In genomic region chr10:79684770-79685600, GRCm38 (mm10) we compare ENCODE assay signal across 15 mouse cellular contexts. TPM values are rescaled to one million over a fixed set of nuclear protein-coding genes. Genes with fewer than 3 reads are reported as not detected.
DNase-seq lines count a peak whose midpoint lies in the region; ATAC-seq and TF ChIP-seq lines count a peak whose summit lies in the region.
"Had no signal": no experiment of that assay in that cellular context is flagged by ENCODE, and none has a peak within 500 bp of the region (broad histone marks: within the 10 kb centered on the region; RNA-seq: fewer than 3 reads in every experiment).

No protein-coding gene starts in this region.

- DNase-seq in heart, adult 2 months, result no peak
- DNase-seq in heart, adult 18-20 months, result no peak
- DNase-seq in liver, adult 2 months (ENCODE audit: extremely low read depth, low read depth, low spot score), result no peak
- no peak for DNase-seq in liver
- no peak for DNase-seq in lung, postnatal 0 days (ENCODE audit: low spot score)
- no peak for DNase-seq in forebrain, postnatal 0 days
- DNase-seq: cerebellum, adult 8-10 months; layer of hippocampus, adult 9-11 months; lung, adult 2 months; thymus, postnatal 14 days had no signal

- peaks cover 16% of the 10 kb centered on the region for H3K36me3 ChIP-seq in heart, adult 2 months (ENCODE audit: control insufficient read depth, insufficient read depth, low read length)
- H3K36me3 ChIP-seq in liver, adult 2 months (ENCODE audit: control insufficient read depth, insufficient read depth, low read length), result peaks cover 18% of the 10 kb centered on the region
- peaks cover 48% of the 10 kb centered on the region for H3K36me3 ChIP-seq in liver, embryonic 16.5 days (ENCODE audit: control insufficient read depth, insufficient read depth)
- peaks cover 35% of the 10 kb centered on the region for H3K36me3 ChIP-seq in lung, postnatal 0 days (ENCODE audit: insufficient read depth, low read length)
- peaks cover 53% of the 10 kb centered on the region for H3K36me3 ChIP-seq in forebrain, postnatal 0 days (ENCODE audit: insufficient read depth)

- peaks cover 25% of the 10 kb centered on the region for H3K4me1 ChIP-seq in heart, adult 2 months (ENCODE audit: control insufficient read depth, insufficient read depth, low read length)
- H3K4me1 ChIP-seq in liver, adult 2 months (ENCODE audit: control insufficient read depth, insufficient read depth, low read length), result peaks cover 22% of the 10 kb centered on the region
- H3K4me1 ChIP-seq in bone marrow macrophage, adult 2 months (ENCODE audit: control insufficient read depth, insufficient read depth, low read length), result peaks cover 17% of the 10 kb centered on the region
- peaks cover 33% of the 10 kb centered on the region for H3K4me1 ChIP-seq in liver, embryonic 16.5 days (ENCODE audit: control insufficient read depth, low read depth, low read length)
- H3K4me1 ChIP-seq in lung, postnatal 0 days (ENCODE audit: insufficient read depth, low read depth, low read length), result peaks cover 14% of the 10 kb centered on the region; the same call in 1 of the 2 replicates
- peaks cover 15% of the 10 kb centered on the region; the same call in 1 of the 2 replicates for H3K4me1 ChIP-seq in forebrain, postnatal 0 days (ENCODE audit: insufficient read depth)

- no peak for ATAC-seq in liver, embryonic 16.5 days (ENCODE audit: low read depth)
- no peak for ATAC-seq in lung, postnatal 0 days
- no peak for ATAC-seq in forebrain, postnatal 0 days
- ATAC-seq: activated CD4-positive, CD25-positive, alpha-beta regulatory T cell, adult 4 months; forebrain, embryonic 16.5 days had no signal

- no peak for TF ChIP-seq POLR2A in heart, adult 2 months (IDR thresholded peaks at IDR 0.05; ENCODE audit: insufficient read depth, low read depth, low read length)
- no peak for TF ChIP-seq POLR2A in liver, adult 2 months (IDR thresholded peaks at IDR 0.05; ENCODE audit: extremely low read depth, insufficient read depth, low read length)
- no peak for TF ChIP-seq POLR2A in bone marrow macrophage, adult 2 months (IDR thresholded peaks at IDR 0.05; ENCODE audit: borderline replicate concordance, low read depth, low read length)

- H3K4me3 ChIP-seq in heart, adult 2 months, result no peak overlapping the region
- H3K4me3 ChIP-seq in liver, adult 2 months (ENCODE audit: insufficient read depth, low read depth, low read length), result no peak overlapping the region
- 0 out of 2 replicates have a peak overlapping the region, but pooled peaks have one; percentile 97 for H3K4me3 ChIP-seq in bone marrow macrophage, adult 2 months (ENCODE audit: insufficient read depth, low read length)
- no peak overlapping the region for H3K4me3 ChIP-seq in liver, embryonic 16.5 days (ENCODE audit: low read depth, low read length)
- no peak overlapping the region for H3K4me3 ChIP-seq in lung, postnatal 0 days (ENCODE audit: low read depth, low read length)
- no peak overlapping the region for H3K4me3 ChIP-seq in forebrain, postnatal 0 days (ENCODE audit: low read depth, low read length)

- H3K27ac ChIP-seq in heart, adult 2 months, result peak overlapping the region; percentile 87
- H3K27ac ChIP-seq in liver, adult 2 months (replicated peaks; ENCODE audit: insufficient read depth, low read depth, low read length), result peak overlapping the region; percentile 85
- H3K27ac ChIP-seq in bone marrow macrophage, adult 2 months (ENCODE audit: insufficient read depth, low read depth, low read length), result no peak overlapping the region; the same call in 1 of the 2 replicates
- peak overlapping the region; percentile 68; the same call in 1 of the 2 replicates for H3K27ac ChIP-seq in liver, embryonic 16.5 days (ENCODE audit: low read length)
- H3K27ac ChIP-seq in lung, postnatal 0 days (ENCODE audit: low read length), result no peak overlapping the region
- no peak overlapping the region for H3K27ac ChIP-seq in forebrain, postnatal 0 days (ENCODE audit: low read depth, low read length)

- no peak overlapping the region for H3K4me2 ChIP-seq in liver, embryonic 16.5 days (ENCODE audit: low read depth, low read length)
- H3K4me2 ChIP-seq in lung, postnatal 0 days (replicated peaks; ENCODE audit: low read depth, low read length), result no peak overlapping the region
- no peak overlapping the region for H3K4me2 ChIP-seq in forebrain, postnatal 0 days (ENCODE audit: low read depth)
- H3K4me2 ChIP-seq: midbrain, embryonic 11.5 days had no signal

- H3K9ac ChIP-seq in heart, adult 2 months (ENCODE audit: low read depth, low read length), result peak overlapping the region; percentile 0
- H3K9ac ChIP-seq in liver, adult 2 months (ENCODE audit: low read depth, low read length), result no peak overlapping the region
- H3K9ac ChIP-seq in liver, embryonic 16.5 days (ENCODE audit: low read depth, low read length), result no peak overlapping the region
- H3K9ac ChIP-seq in lung, postnatal 0 days (replicated peaks; ENCODE audit: low read depth), result no peak overlapping the region
- no peak overlapping the region for H3K9ac ChIP-seq in forebrain, postnatal 0 days

- H3K79me2 ChIP-seq in heart, adult 2 months (replicated peaks; ENCODE audit: control insufficient read depth, insufficient read depth, low read length), result peaks cover 4% of the 10 kb centered on the region; the same call in 1 of the 2 replicates
- H3K79me2 ChIP-seq in liver, adult 2 months (ENCODE audit: control insufficient read depth, insufficient read depth, low read length), result peaks cover 23% of the 10 kb centered on the region; the same call in 1 of the 2 replicates

- intact Hi-C loops in heart, adult 2 months (cut with DNase I), result no loop called here

- H3K9me3 ChIP-seq in liver, embryonic 16.5 days (replicated peaks; ENCODE audit: control insufficient read depth, low read length), result no peaks in the 10 kb centered on the region
- H3K9me3 ChIP-seq in lung, postnatal 0 days (ENCODE audit: low read length), result no peaks in the 10 kb centered on the region
- H3K9me3 ChIP-seq in forebrain, postnatal 0 days (ENCODE audit: low read length), result no peaks in the 10 kb centered on the region

- no peak for TF ChIP-seq EP300 in heart, adult 2 months (IDR thresholded peaks at IDR 0.05; ENCODE audit: insufficient read depth, low read depth, low read length)
- no peak for TF ChIP-seq EP300 in lung, postnatal 0 days (IDR thresholded peaks at IDR 0.05)

- 89% methylated on average over 25 of the region's 25 CpGs for WGBS in heart, adult 2 months
- WGBS in liver, adult 2 months, result 93% methylated on average over 25 of the region's 25 CpGs
- 90% methylated on average over 25 of the region's 25 CpGs for WGBS in liver, embryonic 16.5 days (ENCODE audit: insufficient replicate concordance)
- 94% methylated on average over 25 of the region's 25 CpGs for WGBS in lung, postnatal 0 days
- WGBS in forebrain, postnatal 0 days, result 94% methylated on average over 25 of the region's 25 CpGs

- H3K27me3 ChIP-seq in heart, adult 2 months (ENCODE audit: control insufficient read depth, insufficient read depth, low read length), result no peaks in the 10 kb centered on the region
- no peaks in the 10 kb centered on the region for H3K27me3 ChIP-seq in liver, adult 2 months (ENCODE audit: control insufficient read depth, insufficient read depth, low read length)
- H3K27me3 ChIP-seq in liver, embryonic 16.5 days (ENCODE audit: control insufficient read depth, insufficient read depth, low read depth, low read length), result no peaks in the 10 kb centered on the region
- H3K27me3 ChIP-seq in lung, postnatal 0 days (replicated peaks; ENCODE audit: insufficient read depth, low read length), result no peaks in the 10 kb centered on the region
- no peaks in the 10 kb centered on the region for H3K27me3 ChIP-seq in forebrain, postnatal 0 days (ENCODE audit: insufficient read depth, low read length)

- no peak for TF ChIP-seq CTCF in heart, adult 2 months (IDR thresholded peaks at IDR 0.05)
- TF ChIP-seq CTCF in liver, adult 2 months (IDR thresholded peaks at IDR 0.05; ENCODE audit: low read depth, low read length), result no peak
- TF ChIP-seq CTCF in bone marrow macrophage, adult 2 months (IDR thresholded peaks at IDR 0.05; ENCODE audit: low read depth, low read length), result no peak
- TF ChIP-seq CTCF in lung, postnatal 0 days (IDR thresholded peaks at IDR 0.05), result no peak
- TF ChIP-seq CTCF in forebrain, postnatal 0 days (IDR thresholded peaks at IDR 0.05; ENCODE audit: low read depth), result no peak

RNA-seq across cellular contexts. Expression of gene Cdc34, which starts 3.0 kb away (rescaled TPM):
- total RNA-seq in heart, adult 2 months (2021), result 100 to 1,000 TPM; 196 to 216 TPM
- polyA plus RNA-seq in heart, adult 2 months (2012; rRNA removed), result 352 and 397 TPM in 2 replicates
- 100 to 1,000 TPM; 213 to 227 TPM for total RNA-seq in heart, adult 18-20 months (2021)
- total RNA-seq in liver, adult 2 months (2014; rRNA removed), result 82.1 and 91.1 TPM in 2 replicates
- polyA plus RNA-seq in liver, adult 2 months (2012; rRNA removed), result 215 and 222 TPM in 2 replicates
- polyA plus RNA-seq in bone marrow macrophage, adult 2 months (2012; ENCODE audit: insufficient read depth, insufficient read length, missing spikeins), result 74.9 and 77.1 TPM in 2 replicates
- polyA plus RNA-seq in liver, embryonic 16.5 days (2015; fragmentation: Nextera tagmentation; extraction: Ambion mirVana), result 80.5 and 81.5 TPM in 2 replicates
- 52.7 and 64.3 TPM in 2 replicates for polyA plus RNA-seq in lung, postnatal 0 days (2015; fragmentation: Nextera tagmentation; extraction: Ambion mirVana)
- total RNA-seq in forebrain, postnatal 0 days (2014; rRNA removed), result 61.9 and 69.9 TPM in 2 replicates
- polyA plus RNA-seq in forebrain, postnatal 0 days (2015; fragmentation: Nextera tagmentation; extraction: Ambion mirVana), result 67.9 and 76.5 TPM in 2 replicates

RNA-seq across cellular contexts. Expression of gene Gzmm, which starts 3.8 kb away (rescaled TPM):
- total RNA-seq in heart, adult 2 months (2021), result 1 to 10 TPM; 6.4 to 6.5 TPM
- polyA plus RNA-seq in heart, adult 2 months (2012; rRNA removed), result 7.4 and 9.2 TPM in 2 replicates
- 1 to 10 TPM; 7.2 to 7.9 TPM for total RNA-seq in heart, adult 18-20 months (2021)
- total RNA-seq in liver, adult 2 months (2014; rRNA removed), result 0.09 and 0.34 TPM in 2 replicates
- 0.09 and 0.37 TPM in 2 replicates for polyA plus RNA-seq in liver, adult 2 months (2012; rRNA removed)
- 0.84 TPM in 1 of 2 replicates, not detected in the other for polyA plus RNA-seq in bone marrow macrophage, adult 2 months (2012; ENCODE audit: insufficient read depth, insufficient read length, missing spikeins)
- polyA plus RNA-seq in liver, embryonic 16.5 days (2015; fragmentation: Nextera tagmentation; extraction: Ambion mirVana), result 0.15 and 0.22 TPM in 2 replicates
- polyA plus RNA-seq in lung, postnatal 0 days (2015; fragmentation: Nextera tagmentation; extraction: Ambion mirVana), result 0.57 and 0.69 TPM in 2 replicates
- 2.5 and 3.3 TPM in 2 replicates for total RNA-seq in forebrain, postnatal 0 days (2014; rRNA removed)
- 1.1 and 1.3 TPM in 2 replicates for polyA plus RNA-seq in forebrain, postnatal 0 days (2015; fragmentation: Nextera tagmentation; extraction: Ambion mirVana)

RNA-seq across cellular contexts. Expression of gene Tpgs1, which starts 15.8 kb away (rescaled TPM):
- total RNA-seq in heart, adult 2 months (2021), result 10 to 100 TPM; 16.5 to 18.8 TPM
- polyA plus RNA-seq in heart, adult 2 months (2012; rRNA removed), result 18.0 and 28.1 TPM in 2 replicates
- total RNA-seq in heart, adult 18-20 months (2021), result 10 to 100 TPM; 15.5 to 18.0 TPM
- 18.2 and 24.4 TPM in 2 replicates for total RNA-seq in liver, adult 2 months (2014; rRNA removed)
- 48.5 and 58.9 TPM in 2 replicates for polyA plus RNA-seq in liver, adult 2 months (2012; rRNA removed)
- polyA plus RNA-seq in bone marrow macrophage, adult 2 months (2012; ENCODE audit: insufficient read depth, insufficient read length, missing spikeins), result 32.7 and 36.2 TPM in 2 replicates
- polyA plus RNA-seq in liver, embryonic 16.5 days (2015; fragmentation: Nextera tagmentation; extraction: Ambion mirVana), result 19.3 and 19.4 TPM in 2 replicates
- 64.6 and 71.2 TPM in 2 replicates for polyA plus RNA-seq in lung, postnatal 0 days (2015; fragmentation: Nextera tagmentation; extraction: Ambion mirVana)
- 64.2 and 91.5 TPM in 2 replicates for total RNA-seq in forebrain, postnatal 0 days (2014; rRNA removed)
- 128 and 148 TPM in 2 replicates for polyA plus RNA-seq in forebrain, postnatal 0 days (2015; fragmentation: Nextera tagmentation; extraction: Ambion mirVana)

RNA-seq across cellular contexts. Expression of gene Bsg, which starts 19.3 kb away (rescaled TPM):
- total RNA-seq in heart, adult 2 months (2021), result 1,000 to 10,000 TPM; 1,364 to 1,491 TPM
- polyA plus RNA-seq in heart, adult 2 months (2012; rRNA removed), result 1,570 and 1,684 TPM in 2 replicates
- total RNA-seq in heart, adult 18-20 months (2021), result 1,000 to 10,000 TPM; 1,459 to 1,479 TPM
- 652 and 839 TPM in 2 replicates for total RNA-seq in liver, adult 2 months (2014; rRNA removed)
- polyA plus RNA-seq in liver, adult 2 months (2012; rRNA removed), result 523 and 643 TPM in 2 replicates
- 300 and 307 TPM in 2 replicates for polyA plus RNA-seq in bone marrow macrophage, adult 2 months (2012; ENCODE audit: insufficient read depth, insufficient read length, missing spikeins)
- polyA plus RNA-seq in liver, embryonic 16.5 days (2015; fragmentation: Nextera tagmentation; extraction: Ambion mirVana), result 924 and 947 TPM in 2 replicates
- polyA plus RNA-seq in lung, postnatal 0 days (2015; fragmentation: Nextera tagmentation; extraction: Ambion mirVana), result 1,234 and 1,299 TPM in 2 replicates
- total RNA-seq in forebrain, postnatal 0 days (2014; rRNA removed), result 960 and 1,112 TPM in 2 replicates
- polyA plus RNA-seq in forebrain, postnatal 0 days (2015; fragmentation: Nextera tagmentation; extraction: Ambion mirVana), result 1,015 and 1,046 TPM in 2 replicates

RNA-seq across cellular contexts. Expression of gene Madcam1, which starts 20.6 kb away (rescaled TPM):
- total RNA-seq in heart, adult 2 months (2021), result not detected
- not detected in 2 replicates for polyA plus RNA-seq in heart, adult 2 months (2012; rRNA removed)
- total RNA-seq in heart, adult 18-20 months (2021), result under 1 TPM in 1 of 2 experiments, not detected in 1; 0.21 TPM
- 0.60 TPM in 1 of 2 replicates, not detected in the other for total RNA-seq in liver, adult 2 months (2014; rRNA removed)
- polyA plus RNA-seq in liver, adult 2 months (2012; rRNA removed), result not detected in 2 replicates
- polyA plus RNA-seq in bone marrow macrophage, adult 2 months (2012; ENCODE audit: insufficient read depth, insufficient read length, missing spikeins), result not detected in 2 replicates
- polyA plus RNA-seq in liver, embryonic 16.5 days (2015; fragmentation: Nextera tagmentation; extraction: Ambion mirVana), result 0.16 and 0.24 TPM in 2 replicates
- polyA plus RNA-seq in lung, postnatal 0 days (2015; fragmentation: Nextera tagmentation; extraction: Ambion mirVana), result not detected in 2 replicates
- 0.38 and 0.95 TPM in 2 replicates for total RNA-seq in forebrain, postnatal 0 days (2014; rRNA removed)
- polyA plus RNA-seq in forebrain, postnatal 0 days (2015; fragmentation: Nextera tagmentation; extraction: Ambion mirVana), result 0.67 and 0.70 TPM in 2 replicates

Comparison
In these comparisons a context has a peak if more than half of its experiments do, and no peak if none do; other contexts are left out.
1. H3K27ac ChIP-seq: peak in heart, adult 2 months (single experiment), liver, adult 2 months (single experiment) and liver, embryonic 16.5 days (single experiment); none in bone marrow macrophage, adult 2 months (single experiment), lung, postnatal 0 days (single experiment) and forebrain, postnatal 0 days (single experiment).